Mouse (Mus musculus): Measurements from ENCODE around the gene Hspb3. TPM values are rescaled to one million over a fixed set of nuclear protein-coding genes. Genes with fewer than 3 reads are reported as not detected.

Gene Hspb3
- polyA plus RNA-seq, 1 experiment = not detected

- no peaks in the 10 kb centered on the region for H3K36me3 ChIP-seq (ENCODE audit: control insufficient read depth, insufficient read depth)
- no peaks in the 10 kb centered on the region for H3K79me3 ChIP-seq (ENCODE audit: low read depth)
- no peak for TF ChIP-seq CEBPB (IDR thresholded peaks at IDR 0.05; ENCODE audit: low read depth)
- TF ChIP-seq FOSL1 (IDR thresholded peaks at IDR 0.05; ENCODE audit: insufficient read depth, low read length, poor library complexity, severe bottlenecking) = no peak
- no peak for TF ChIP-seq CTCF (IDR thresholded peaks at IDR 0.05; ENCODE audit: control insufficient read depth, insufficient read depth, insufficient read length)
- no peak for TF ChIP-seq USF1 (IDR thresholded peaks at IDR 0.05; ENCODE audit: low read depth)
- no peak for TF ChIP-seq MYOD1 (IDR thresholded peaks at IDR 0.05; ENCODE audit: control insufficient read depth, insufficient read length, low read depth)
- no peak for TF ChIP-seq MYOG (IDR thresholded peaks at IDR 0.05; ENCODE audit: control insufficient read depth, extremely low read depth, insufficient read length)
- no peak for TF ChIP-seq MAX (IDR thresholded peaks at IDR 0.05)
- no peaks in the 10 kb centered on the region for H3K79me2 ChIP-seq (ENCODE audit: control insufficient read depth, insufficient read depth)
- no peak overlapping the region for H3ac ChIP-seq (ENCODE audit: control insufficient read depth, insufficient read length, low read depth)
- H3K27me3 ChIP-seq (ENCODE audit: control insufficient read depth, insufficient read depth, insufficient read length) = no peaks in the 10 kb centered on the region
- no peak overlapping the region for H3K4me3 ChIP-seq (ENCODE audit: insufficient read depth, poor library complexity, severe bottlenecking)
Measured at GRCm38 (mm10) chr13:113682821-113683220, 19.3 kb upstream of the Hspb3 start.

GRCm38 (mm10) chr13:113680646-113681045 is 17.2 kb upstream of the Hspb3 start:
- Histone ChIP-seq H3K36me3 (ENCODE audit: control insufficient read depth, insufficient read depth) (no peaks in the 10 kb centered on the region), H3K27me3 (ENCODE audit: control insufficient read depth, insufficient read depth, insufficient read length) (no peaks in the 10 kb centered on the region), H3ac (ENCODE audit: control insufficient read depth, insufficient read length, low read depth) (no peak overlapping the region), H3K4me3 (ENCODE audit: insufficient read depth, poor library complexity, severe bottlenecking) (no peak overlapping the region), H3K79me3 (ENCODE audit: low read depth) (no peaks in the 10 kb centered on the region), H3K79me2 (ENCODE audit: control insufficient read depth, insufficient read depth) (no peaks in the 10 kb centered on the region)
- TF ChIP-seq MAX (IDR thresholded peaks at IDR 0.05) = no peak
- TF ChIP-seq FOSL1 (IDR thresholded peaks at IDR 0.05; ENCODE audit: insufficient read depth, low read length, poor library complexity, severe bottlenecking) = no peak
- no peak for TF ChIP-seq CTCF (IDR thresholded peaks at IDR 0.05; ENCODE audit: control insufficient read depth, insufficient read depth, insufficient read length)
- no peak for TF ChIP-seq MYOD1 (IDR thresholded peaks at IDR 0.05; ENCODE audit: control insufficient read depth, insufficient read length, low read depth)

- no peaks in the 10 kb centered on the region for H3K36me3 ChIP-seq (ENCODE audit: control insufficient read depth, insufficient read depth)
- H3K4me3 ChIP-seq (ENCODE audit: insufficient read depth, poor library complexity, severe bottlenecking) = no peak overlapping the region
Measured at GRCm38 (mm10) chr13:113669459-113670077, 6.1 kb upstream of the Hspb3 start.

GRCm38 (mm10) chr13:113663883-113664282 is 407 bp upstream of the Hspb3 start:
- no peaks in the 10 kb centered on the region for H3K79me2 ChIP-seq (ENCODE audit: control insufficient read depth, insufficient read depth)
- no peaks in the 10 kb centered on the region for H3K79me3 ChIP-seq (ENCODE audit: low read depth)
- peaks cover 5% of the 10 kb centered on the region for H3K27me3 ChIP-seq (ENCODE audit: control insufficient read depth, insufficient read depth, insufficient read length)
- no peak overlapping the region for H3K4me3 ChIP-seq (ENCODE audit: insufficient read depth, poor library complexity, severe bottlenecking)
- TF ChIP-seq CEBPB (IDR thresholded peaks at IDR 0.05; ENCODE audit: low read depth) (no peak), FOSL1 (IDR thresholded peaks at IDR 0.05; ENCODE audit: insufficient read depth, low read length, poor library complexity, severe bottlenecking) (no peak), MYOD1 (IDR thresholded peaks at IDR 0.05; ENCODE audit: control insufficient read depth, insufficient read length, low read depth) (no peak), CTCF (IDR thresholded peaks at IDR 0.05; ENCODE audit: control insufficient read depth, insufficient read depth, insufficient read length) (no peak), USF1 (IDR thresholded peaks at IDR 0.05; ENCODE audit: low read depth) (no peak), MYOG (IDR thresholded peaks at IDR 0.05; ENCODE audit: control insufficient read depth, extremely low read depth, insufficient read length) (no peak), MAX (IDR thresholded peaks at IDR 0.05) (no peak)
- no peaks in the 10 kb centered on the region for H3K36me3 ChIP-seq (ENCODE audit: control insufficient read depth, insufficient read depth)
- no peak overlapping the region for H3ac ChIP-seq (ENCODE audit: control insufficient read depth, insufficient read length, low read depth)

More at GRCm38 (mm10) chr13:113669459-113670077, 6.1 kb upstream of the Hspb3 start:
- Histone ChIP-seq H3ac (ENCODE audit: control insufficient read depth, insufficient read length, low read depth) (no peak overlapping the region), H3K79me3 (ENCODE audit: low read depth) (no peaks in the 10 kb centered on the region), H3K79me2 (ENCODE audit: control insufficient read depth, insufficient read depth) (no peaks in the 10 kb centered on the region), H3K27me3 (ENCODE audit: control insufficient read depth, insufficient read depth, insufficient read length) (peaks cover 6% of the 10 kb centered on the region)
- TF ChIP-seq FOSL1 (IDR thresholded peaks at IDR 0.05; ENCODE audit: insufficient read depth, low read length, poor library complexity, severe bottlenecking) = no peak
- TF ChIP-seq CEBPB (IDR thresholded peaks at IDR 0.05; ENCODE audit: low read depth) = no peak
- no peak for TF ChIP-seq CTCF (IDR thresholded peaks at IDR 0.05; ENCODE audit: control insufficient read depth, insufficient read depth, insufficient read length)
- no peak for TF ChIP-seq MAX (IDR thresholded peaks at IDR 0.05)
- TF ChIP-seq MYOG (IDR thresholded peaks at IDR 0.05; ENCODE audit: control insufficient read depth, extremely low read depth, insufficient read length) = no peak
- TF ChIP-seq USF1 (IDR thresholded peaks at IDR 0.05; ENCODE audit: low read depth) = no peak

GRCm38 (mm10) chr13:113661826-113662271 is 1.6 kb downstream of the Hspb3 start:
- Histone ChIP-seq H3ac (ENCODE audit: control insufficient read depth, insufficient read length, low read depth) (no peak overlapping the region), H3K4me3 (ENCODE audit: insufficient read depth, poor library complexity, severe bottlenecking) (no peak overlapping the region), H3K27me3 (ENCODE audit: control insufficient read depth, insufficient read depth, insufficient read length) (no peaks in the 10 kb centered on the region), H3K79me2 (ENCODE audit: control insufficient read depth, insufficient read depth) (no peaks in the 10 kb centered on the region), H3K79me3 (ENCODE audit: low read depth) (no peaks in the 10 kb centered on the region), H3K36me3 (ENCODE audit: control insufficient read depth, insufficient read depth) (no peaks in the 10 kb centered on the region)
- TF ChIP-seq MAX (IDR thresholded peaks at IDR 0.05) (no peak), CEBPB (IDR thresholded peaks at IDR 0.05; ENCODE audit: low read depth) (no peak), FOSL1 (IDR thresholded peaks at IDR 0.05; ENCODE audit: insufficient read depth, low read length, poor library complexity, severe bottlenecking) (no peak), MYOD1 (IDR thresholded peaks at IDR 0.05; ENCODE audit: control insufficient read depth, insufficient read length, low read depth) (no peak), USF1 (IDR thresholded peaks at IDR 0.05; ENCODE audit: low read depth) (no peak), MYOG (IDR thresholded peaks at IDR 0.05; ENCODE audit: control insufficient read depth, extremely low read depth, insufficient read length) (no peak), CTCF (IDR thresholded peaks at IDR 0.05; ENCODE audit: control insufficient read depth, insufficient read depth, insufficient read length) (no peak)

Data from C2C12 (cell line).